Mouse (Mus musculus): ENCODE data around the gene Zfp273. TPM values are rescaled to one million over a fixed set of nuclear protein-coding genes. Genes with fewer than 3 reads are reported as not detected.

Zfp273 gene
- 8.4 TPM for polyA plus RNA-seq (2014; fragmentation: Illumina TruSeq; extraction: RNeasy Lipid Tissue Mini Kit (QIAGEN cat#74804); ENCODE audit: low read depth, low replicate concordance)

DNA sequence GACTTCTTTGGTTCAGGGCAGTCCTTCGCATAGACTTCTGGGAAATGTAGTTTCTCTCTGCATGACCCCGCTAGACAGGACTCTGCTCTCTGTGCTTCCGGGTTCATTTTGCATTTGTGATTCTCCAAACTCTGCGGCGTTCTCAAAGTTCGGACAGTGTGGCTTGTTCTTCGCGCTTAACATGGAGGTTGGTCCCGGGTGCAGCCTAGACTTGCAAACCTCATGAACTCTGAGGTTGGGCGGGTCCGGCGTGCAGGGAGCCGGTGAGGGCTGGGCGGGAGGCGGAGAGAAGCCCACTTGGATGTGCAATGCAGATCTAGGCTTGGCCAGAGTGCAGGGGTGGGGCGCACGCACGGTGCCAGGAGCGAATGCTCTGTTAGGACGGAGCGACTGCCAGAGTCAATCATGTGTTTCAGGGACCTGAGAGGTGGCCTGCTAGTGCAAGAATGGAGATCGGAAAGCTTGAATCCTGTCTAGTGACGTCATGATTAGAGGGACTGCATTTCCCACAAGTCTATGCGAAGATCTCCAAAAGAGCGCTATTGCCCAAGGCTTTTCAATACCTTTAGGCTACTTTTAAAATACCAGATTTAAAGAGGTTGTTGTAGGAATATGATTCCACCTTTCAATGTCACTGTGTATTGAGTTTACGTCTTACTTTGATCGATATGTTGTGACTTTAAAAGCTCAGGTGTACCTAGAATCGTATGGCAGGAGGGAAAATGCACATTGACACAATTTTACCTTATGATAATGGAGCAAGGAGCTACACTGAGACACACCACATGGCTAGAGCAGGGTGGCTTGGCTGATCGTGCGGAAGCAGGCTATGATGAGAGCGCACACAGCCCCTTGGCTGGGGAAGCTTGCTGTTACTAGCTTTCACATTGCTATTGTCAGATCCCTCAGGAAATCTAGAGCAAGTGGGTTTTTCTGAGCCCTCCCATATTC lies at the start of gene Zfp273:
Gene Zfp273 (plus strand): TSS at position 31 of the 951 bp plus-strand sequence.

DNA sequence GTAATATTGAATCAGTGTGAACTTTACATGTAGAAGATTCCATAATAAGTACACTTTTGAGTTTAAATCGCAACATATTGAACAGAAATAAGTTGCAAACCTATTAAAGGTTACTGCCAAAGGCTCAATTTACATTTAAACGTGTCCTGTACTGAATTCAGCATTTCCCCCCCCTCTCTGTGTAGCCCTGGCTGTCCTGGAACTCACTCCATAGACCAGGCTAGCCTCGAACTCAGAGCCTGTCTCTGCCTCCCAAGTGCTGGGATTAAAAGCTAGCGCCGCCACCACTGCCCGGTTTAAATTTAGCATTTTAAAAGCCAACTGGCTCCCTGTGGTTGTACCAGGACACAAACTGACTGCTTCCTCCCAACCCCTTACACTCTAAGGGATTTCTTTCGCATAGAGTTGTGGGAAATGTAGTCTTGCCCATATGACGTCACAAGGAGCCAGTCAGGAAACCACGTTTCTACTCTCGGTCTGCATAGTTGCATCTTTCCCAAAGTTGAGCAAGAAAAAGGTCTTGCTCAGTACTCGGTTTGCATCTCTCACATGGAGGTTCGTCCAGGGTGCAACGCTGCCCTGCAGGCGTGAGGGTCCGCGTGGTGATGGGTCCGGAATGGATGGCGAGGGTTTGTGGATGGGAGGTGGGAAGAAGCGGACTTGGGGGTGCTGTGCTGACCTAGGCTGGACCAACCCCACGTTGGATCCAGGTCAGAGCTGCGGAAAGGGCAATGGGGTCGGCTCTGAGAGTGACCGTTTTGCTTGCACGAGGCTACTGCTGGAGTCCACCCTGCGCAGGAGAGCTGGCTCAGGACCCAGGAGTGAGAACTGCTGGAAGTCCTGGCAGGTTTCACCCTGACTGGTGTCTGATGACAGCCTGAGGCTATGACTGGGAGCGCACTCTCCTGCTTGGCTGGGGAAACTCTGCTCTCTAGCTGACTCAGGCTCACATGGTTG lies 34.0 kb upstream of the Zfp273 start, which contains the start of gene Zfp493:
Gene Zfp493 (plus strand): TSS at position 429 of the 957 bp plus-strand sequence.

DNA sequence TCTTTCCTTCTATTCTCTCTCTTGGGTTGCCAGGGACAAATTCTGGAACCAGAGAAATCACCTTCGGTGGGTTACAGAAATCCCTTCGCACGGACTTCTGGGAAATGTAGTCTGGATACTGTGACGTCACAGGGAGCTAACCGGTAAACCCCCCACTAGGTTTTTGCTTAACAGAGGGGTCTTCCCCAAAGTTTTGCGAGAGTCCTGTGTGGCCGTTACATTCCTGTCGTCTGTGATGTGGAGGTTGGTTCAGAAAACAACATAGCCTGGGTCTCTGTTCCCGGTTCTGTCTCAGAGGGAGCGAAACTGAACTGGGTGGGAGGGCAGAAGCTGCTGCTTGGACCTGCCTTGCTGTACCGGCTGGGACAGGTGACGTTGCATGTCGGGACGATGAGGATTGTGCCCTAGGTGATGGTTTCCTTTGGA lies 17.4 kb downstream of the Zfp273 start, which contains the start of gene Gm10037:
Gene Gm10037 (plus strand): TSS at position 196 of the 426 bp plus-strand sequence.

DNA sequence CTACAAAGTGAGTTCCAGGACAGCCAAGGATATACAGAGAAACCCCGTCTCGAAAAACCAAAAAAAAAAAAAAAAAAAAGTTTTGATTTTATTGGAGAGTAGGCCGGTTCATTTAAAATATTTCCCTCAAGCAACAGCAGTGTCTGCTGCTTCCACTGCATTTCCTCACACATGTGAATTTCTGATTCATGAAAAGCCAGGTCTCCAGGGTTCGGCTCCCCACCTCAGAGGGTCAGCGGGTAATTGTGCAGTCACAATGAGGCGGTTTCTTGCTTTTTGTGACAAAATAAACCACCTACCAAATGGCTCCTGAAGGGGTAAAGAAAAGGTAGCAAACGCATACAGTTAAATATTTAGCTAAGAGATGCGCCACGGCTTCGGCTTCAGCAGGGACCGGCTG lies 49.5 kb downstream of the Zfp273 start, which contains the start of gene BC048507:
Gene BC048507 (plus strand): TSS at position 301 of the 400 bp plus-strand sequence.

Other genes starting within 250 kb of the Zfp273 start
- 15.0 TPM for gene Zfp729b, start 204.0 kb upstream of the Zfp273 start, polyA plus RNA-seq (2014; fragmentation: Illumina TruSeq; extraction: RNeasy Lipid Tissue Mini Kit (QIAGEN cat#74804); ENCODE audit: low read depth, low replicate concordance)
- gene Gm49345, start 176.0 kb upstream of the Zfp273 start, polyA plus RNA-seq (2014; fragmentation: Illumina TruSeq; extraction: RNeasy Lipid Tissue Mini Kit (QIAGEN cat#74804); ENCODE audit: low read depth, low replicate concordance) = not detected
- 8.7 TPM for gene Zfp729a, start 175.9 kb upstream of the Zfp273 start, polyA plus RNA-seq (2014; fragmentation: Illumina TruSeq; extraction: RNeasy Lipid Tissue Mini Kit (QIAGEN cat#74804); ENCODE audit: low read depth, low replicate concordance)
- 5.6 TPM for gene Zfp738, start 126.7 kb upstream of the Zfp273 start, polyA plus RNA-seq (2014; fragmentation: Illumina TruSeq; extraction: RNeasy Lipid Tissue Mini Kit (QIAGEN cat#74804); ENCODE audit: low read depth, low replicate concordance)
- gene Zfp65, start 84.6 kb upstream of the Zfp273 start, polyA plus RNA-seq (2014; fragmentation: Illumina TruSeq; extraction: RNeasy Lipid Tissue Mini Kit (QIAGEN cat#74804); ENCODE audit: low read depth, low replicate concordance) = 13.2 TPM
- 8.2 TPM for gene Zfp85, start 58.5 kb upstream of the Zfp273 start, polyA plus RNA-seq (2014; fragmentation: Illumina TruSeq; extraction: RNeasy Lipid Tissue Mini Kit (QIAGEN cat#74804); ENCODE audit: low read depth, low replicate concordance)
- gene Zfp493, start 34.0 kb upstream of the Zfp273 start, polyA plus RNA-seq (2014; fragmentation: Illumina TruSeq; extraction: RNeasy Lipid Tissue Mini Kit (QIAGEN cat#74804); ENCODE audit: low read depth, low replicate concordance) = 2.6 TPM
- 2.5 TPM for gene Gm10037, start 17.4 kb downstream of the Zfp273 start, polyA plus RNA-seq (2014; fragmentation: Illumina TruSeq; extraction: RNeasy Lipid Tissue Mini Kit (QIAGEN cat#74804); ENCODE audit: low read depth, low replicate concordance)
- not detected for gene BC048507, start 49.6 kb downstream of the Zfp273 start, polyA plus RNA-seq (2014; fragmentation: Illumina TruSeq; extraction: RNeasy Lipid Tissue Mini Kit (QIAGEN cat#74804); ENCODE audit: low read depth, low replicate concordance)